Mouse (Mus musculus) midbrain, embryonic 16.5 days (tissue): ENCODE data around the gene Inhbc. TPM values are rescaled to one million over a fixed set of nuclear protein-coding genes. Genes with fewer than 3 reads are reported as not detected.

Source experiments
- ATAC-seq: fragments of 200-750 bp; cut with Nextera tagmentation; 2 replicates; pipeline ENCODE4 v1.8.0; 2017; ENCODE audit warnings: moderate TSS enrichment
- H3K27ac ChIP-seq: fragments of 300-500 bp; sonication (generic); 2 replicates; pipeline ENCODE4 v1.5.1; 2014; ENCODE audit warnings: mild to moderate bottlenecking, low read length, mixed read lengths
- H3K27me3 ChIP-seq: fragments of 300-500 bp; sonication (generic); 2 replicates; pipeline ENCODE4 v1.6.1; 2014; ENCODE audit warnings: low read depth, low read length, mixed read lengths; ENCODE audit not compliant: control insufficient read depth, insufficient read depth
- H3K36me3 ChIP-seq: fragments of 300-500 bp; sonication (generic); 2 replicates; pipeline ENCODE4 v1.6.1; 2014; ENCODE audit warnings: mild to moderate bottlenecking, low read length, moderate library complexity, mixed read lengths; ENCODE audit not compliant: control insufficient read depth, insufficient read depth
- H3K4me1 ChIP-seq: fragments of 300-500 bp; sonication (generic); 2 replicates; pipeline ENCODE4 v1.6.1; 2014; ENCODE audit warnings: mild to moderate bottlenecking, low read length, mixed read lengths; ENCODE audit not compliant: control insufficient read depth, insufficient read depth
- H3K4me2 ChIP-seq: fragments of 300-500 bp; sonication (generic); 2 replicates; pipeline ENCODE4 v1.6.1; 2014; ENCODE audit warnings: mild to moderate bottlenecking, low read length, mixed read lengths
- H3K4me3 ChIP-seq: fragments of 300-500 bp; sonication (generic); 2 replicates; pipeline ENCODE4 v1.5.1; 2014; ENCODE audit warnings: low read depth, mild to moderate bottlenecking, low read length, moderate library complexity, mixed read lengths
- H3K9ac ChIP-seq: fragments of 300-500 bp; sonication (generic); 2 replicates; pipeline ENCODE4 v1.6.1; 2014; ENCODE audit warnings: low read depth, low read length, mixed read lengths
- H3K9me3 ChIP-seq: fragments of 300-500 bp; sonication (generic); replicated peaks from 2 replicates; pipeline ENCODE4 v1.6.1; 2014; ENCODE audit warnings: mild to moderate bottlenecking, low read length, mixed read lengths; ENCODE audit not compliant: control insufficient read depth, poor library complexity, severe bottlenecking
- WGBS: fragments of 180-500 bp; shearing (Covaris S2); extraction: QIAGEN DNeasy Blood & Tissue Kit; methylation state at CpG from one replicate; pipeline ENCODE4 v1.1.7; 2014; 5-methylcytosine and 5-hydroxymethylcytosine counted together
- polyA plus RNA-seq: library from polyadenylated mRNA; unstranded; fragments of >200 nt; fragmentation: Nextera tagmentation; extraction: Ambion mirVana; gene quantifications from 2 replicates; pipeline ENCODE4 v1.2.1, GENCODE M21; 2015

Gene Inhbc
- polyA plus RNA-seq, 1 experiment from 2014 or later: not detected

DNA sequence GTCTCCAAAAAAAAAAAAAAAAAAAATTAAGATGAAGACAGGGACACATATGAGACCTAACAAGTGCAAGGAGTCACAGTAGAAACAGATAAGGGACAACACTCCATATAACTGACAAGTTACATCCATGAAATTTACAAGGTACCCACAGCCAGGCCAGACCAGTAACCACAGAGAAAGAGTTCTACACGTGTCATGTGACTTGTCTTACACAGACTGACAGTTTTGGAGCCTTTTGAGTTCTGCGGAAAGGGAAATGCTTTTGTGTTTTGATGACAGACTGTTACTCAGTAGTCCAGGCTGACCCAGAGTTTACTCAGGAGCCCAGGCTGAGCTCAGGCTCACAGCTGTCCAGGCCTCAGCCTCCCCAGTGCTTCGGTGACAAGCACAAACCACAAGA is 27.2 kb downstream of the Inhbc start:
- Histone ChIP-seq H3K9me3 (no peaks in the 10 kb centered on the region), H3K36me3 (no peaks in the 10 kb centered on the region), H3K4me1 (peaks cover 28% of the 10 kb centered on the region), H3K27me3 (peaks cover 28% of the 10 kb centered on the region), H3K4me2 (no peak overlapping the region), H3K27ac (no peak overlapping the region), H3K9ac (no peak overlapping the region), H3K4me3 (no peak overlapping the region)
- no peak for ATAC-seq
- 61% methylated on average over 3 of the region's 3 CpGs for WGBS

DNA sequence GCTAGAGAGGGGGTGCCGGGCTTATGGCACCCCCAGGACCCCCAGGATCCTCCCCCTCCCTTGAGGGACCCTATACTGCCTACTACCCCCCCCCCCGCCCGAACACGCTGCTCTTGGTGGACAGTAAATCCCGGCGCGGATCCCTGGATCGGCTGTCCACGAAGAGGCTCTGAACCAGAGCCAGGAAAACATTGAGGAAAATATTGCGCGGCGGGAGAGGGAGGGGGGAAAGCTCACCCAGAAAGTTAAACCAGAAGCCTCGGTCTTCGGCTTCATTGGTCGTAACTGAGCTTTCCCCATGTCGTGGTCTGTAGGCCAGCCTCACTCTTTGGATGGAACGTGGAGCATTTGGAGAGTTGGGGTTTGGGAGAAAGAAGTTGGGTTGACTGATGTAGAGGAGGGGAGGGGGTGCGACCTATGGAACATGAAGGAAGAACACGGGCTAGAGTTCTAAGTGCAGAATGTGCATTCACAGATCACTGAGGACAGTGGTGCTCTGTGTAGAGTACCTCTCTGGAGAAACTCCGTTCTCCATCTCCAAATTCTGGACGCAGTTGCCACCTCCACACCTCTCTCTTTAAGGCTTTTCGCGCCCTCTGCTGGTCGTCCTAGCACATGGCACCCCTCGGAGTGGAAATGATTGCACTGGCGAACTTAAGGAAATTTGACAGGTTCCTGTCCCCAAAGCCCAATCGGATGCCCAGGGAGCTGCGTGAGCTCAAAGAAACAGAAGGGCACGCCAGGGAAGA is 28.2 kb downstream of the Inhbc start, which contains the start of gene Gli1:
Gene Gli1, minus strand, starts transcription at position 84 of the 749 bp plus-strand sequence.
- WGBS: under 1% methylated on average over 29 of the region's 29 CpGs
- peak within 1 kb of the TSS; percentile 28 for H3K4me3 ChIP-seq
- H3K36me3 ChIP-seq: no peaks in the 10 kb centered on the region
- H3K4me1 ChIP-seq: peaks cover 28% of the 10 kb centered on the region
- H3K9ac ChIP-seq: no peak within 1 kb of the TSS
- 0 out of 2 replicates have a peak, but pooled peaks have one; percentile 41 for ATAC-seq
- H3K9me3 ChIP-seq: no peaks in the 10 kb centered on the region
- H3K27me3 ChIP-seq: peaks cover 28% of the 10 kb centered on the region
- peak within 1 kb of the TSS; percentile 55 for H3K4me2 ChIP-seq
- H3K27ac ChIP-seq: no peak within 1 kb of the TSS

DNA sequence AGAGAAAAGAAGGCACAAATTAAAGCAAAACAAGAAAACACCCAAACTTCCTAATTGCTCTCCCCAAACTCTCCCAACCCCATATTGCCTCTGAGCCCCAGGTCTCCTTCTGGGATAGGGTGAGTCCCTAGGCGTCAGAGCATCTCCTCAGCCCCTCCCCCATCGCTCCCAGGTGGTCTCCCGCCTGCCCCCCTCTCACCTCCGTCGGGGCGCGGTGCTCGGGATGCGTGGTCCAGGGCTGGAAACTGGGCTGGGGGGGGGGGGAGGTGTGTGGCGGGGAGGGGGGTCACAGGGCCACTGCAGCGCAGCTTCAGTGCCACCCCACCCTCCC is 28.9 kb downstream of the Inhbc start:
- peaks cover 28% of the 10 kb centered on the region for H3K27me3 ChIP-seq
- ATAC-seq: no peak
- H3K27ac ChIP-seq: no peak overlapping the region
- H3K36me3 ChIP-seq: no peaks in the 10 kb centered on the region
- WGBS: 0% methylated on average over 3 of the region's 11 CpGs
- H3K9me3 ChIP-seq: no peaks in the 10 kb centered on the region
- no peak overlapping the region for H3K9ac ChIP-seq
- peak overlapping the region; percentile 55 for H3K4me2 ChIP-seq
- H3K4me1 ChIP-seq: peaks cover 28% of the 10 kb centered on the region
- H3K4me3 ChIP-seq: peak overlapping the region; percentile 22

DNA sequence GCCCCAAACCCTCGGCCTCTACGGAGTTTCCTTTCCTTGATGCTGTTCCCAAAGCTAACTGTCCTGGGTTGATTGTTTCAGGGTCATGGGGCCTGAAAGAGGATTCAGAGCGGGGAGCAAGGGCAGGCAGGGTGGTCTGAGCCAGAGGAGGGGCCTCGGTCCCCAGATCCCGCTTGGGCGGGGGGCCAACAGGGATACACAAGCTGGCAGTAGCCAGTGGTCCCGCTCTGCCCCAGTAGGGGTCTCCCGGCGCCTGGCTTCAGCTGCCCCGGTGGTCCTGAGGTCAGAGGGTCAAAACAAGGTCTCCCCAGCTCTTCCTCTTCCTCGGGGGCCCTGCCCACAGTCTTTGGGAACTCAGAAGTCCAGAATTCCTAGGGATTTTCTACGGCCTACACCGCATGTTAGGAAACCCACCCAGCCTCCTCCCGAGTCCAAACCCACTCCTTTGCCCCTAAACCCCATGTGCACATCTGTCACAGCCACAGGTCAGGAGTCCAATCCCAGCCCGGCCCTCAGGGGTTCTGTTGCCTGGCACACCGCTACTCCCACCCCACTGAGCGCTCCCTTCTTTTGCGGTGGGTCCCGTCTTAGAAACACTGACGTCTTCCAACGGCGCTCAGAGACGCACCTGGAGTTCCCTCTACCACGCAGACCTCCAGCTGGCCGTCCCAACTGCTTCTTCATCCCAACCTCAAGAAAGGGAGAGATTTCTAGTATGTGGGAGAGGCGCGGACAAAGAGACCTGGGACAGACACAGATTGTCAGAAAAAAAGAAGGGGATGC is 29.5 kb downstream of the Inhbc start:
- Histone ChIP-seq H3K4me2 (peak overlapping the region; percentile 55), H3K27me3 (peaks cover 28% of the 10 kb centered on the region), H3K36me3 (no peaks in the 10 kb centered on the region), H3K4me3 (peak overlapping the region; percentile 28), H3K9me3 (no peaks in the 10 kb centered on the region), H3K9ac (no peak overlapping the region), H3K4me1 (peaks cover 28% of the 10 kb centered on the region), H3K27ac (no peak overlapping the region)
- under 1% methylated on average over 27 of the region's 27 CpGs for WGBS
- no peak for ATAC-seq

DNA sequence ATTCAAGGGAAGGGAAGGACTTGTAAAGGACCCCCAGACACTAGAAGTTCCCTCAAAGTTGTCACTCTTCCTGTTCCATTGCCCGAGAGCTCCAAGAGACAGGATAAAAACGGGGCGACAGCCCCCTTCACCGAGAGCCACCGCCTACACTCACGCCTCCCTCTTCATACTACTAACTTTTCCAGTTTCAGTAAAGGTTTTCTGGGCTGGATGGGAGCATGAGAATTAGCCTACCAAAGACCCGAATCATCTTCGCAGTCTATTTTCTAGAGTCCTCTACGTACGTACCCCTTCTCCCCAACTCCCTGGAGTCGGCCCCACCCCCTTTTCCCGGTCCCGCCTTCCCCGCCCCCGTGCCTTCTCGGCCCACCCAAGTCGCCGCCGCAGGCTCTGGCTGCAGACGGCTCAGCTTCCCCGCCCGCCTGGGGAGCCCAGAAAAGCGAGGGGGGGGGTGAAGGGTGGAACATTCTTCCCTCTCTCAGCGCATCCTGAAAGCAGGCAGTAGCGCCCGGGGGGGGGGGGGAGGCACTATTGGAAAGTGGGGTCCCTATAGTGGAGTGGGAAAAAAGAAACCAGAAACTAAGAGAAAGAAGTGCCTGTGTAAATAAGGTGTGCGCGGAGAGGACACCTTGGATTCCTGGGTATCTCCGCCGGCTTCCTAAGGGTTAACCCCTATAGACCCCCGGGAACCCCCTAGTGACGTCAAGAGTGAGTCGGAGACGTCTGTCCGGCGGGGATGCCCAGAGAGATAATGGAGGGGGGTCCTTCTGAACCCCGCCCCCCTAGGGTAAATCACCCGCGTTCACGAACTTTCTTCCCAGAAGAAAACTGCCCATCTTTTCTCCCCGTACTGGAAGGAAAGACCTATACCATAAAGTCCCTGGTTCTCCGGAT is 30.3 kb downstream of the Inhbc start:
- Histone ChIP-seq H3K9me3 (no peaks in the 10 kb centered on the region), H3K9ac (peak overlapping the region; percentile 16; the same call in 1 of the 2 replicates), H3K27ac (no peak overlapping the region), H3K4me2 (peak overlapping the region; percentile 55), H3K4me1 (peaks cover 28% of the 10 kb centered on the region), H3K4me3 (peak overlapping the region; percentile 28), H3K27me3 (peaks cover 28% of the 10 kb centered on the region), H3K36me3 (no peaks in the 10 kb centered on the region)
- WGBS: under 1% methylated on average over 36 of the region's 42 CpGs
- no peak for ATAC-seq

DNA sequence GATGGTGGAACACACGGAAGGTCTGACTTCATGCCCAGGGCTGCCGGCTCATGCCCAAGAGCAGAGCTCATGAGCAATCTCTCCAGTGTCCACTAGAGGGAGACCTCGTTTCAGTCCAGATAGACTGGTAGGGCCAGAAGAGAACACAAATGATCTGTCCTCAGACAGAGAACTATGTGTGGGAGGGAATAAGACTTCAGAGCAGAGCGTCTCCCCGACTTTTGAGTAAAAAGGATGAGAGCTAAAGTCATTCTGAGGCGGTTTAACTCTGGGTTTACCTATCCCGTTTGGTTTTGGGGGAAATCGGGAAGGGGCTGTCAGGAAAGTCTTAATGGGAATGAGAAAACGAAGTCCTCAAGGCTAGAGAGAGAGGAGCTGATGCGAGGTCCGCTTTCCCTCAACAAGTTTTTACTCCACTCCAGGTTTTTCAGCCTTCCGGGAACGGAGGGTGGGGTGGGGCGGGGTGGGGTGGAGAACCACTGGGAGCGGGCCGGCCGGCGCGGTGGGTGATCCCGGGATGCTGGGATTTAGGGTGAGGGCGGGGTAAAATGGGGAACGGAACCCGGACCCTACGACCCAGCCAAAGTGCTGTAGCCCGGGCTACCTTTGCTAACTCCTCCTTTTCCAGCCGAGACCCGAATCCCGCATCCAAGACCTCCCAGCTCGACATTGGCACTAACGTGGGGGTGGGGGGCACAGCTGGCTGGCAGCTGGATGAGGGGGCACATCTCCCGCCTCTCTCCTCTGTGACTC is 31.1 kb downstream of the Inhbc start:
- no peaks in the 10 kb centered on the region for H3K9me3 ChIP-seq
- peak overlapping the region; percentile 16; the same call in 1 of the 2 replicates for H3K9ac ChIP-seq
- peak; percentile 80 for ATAC-seq
- H3K4me2 ChIP-seq: peak overlapping the region; percentile 55
- peak overlapping the region; percentile 28 for H3K4me3 ChIP-seq
- H3K27ac ChIP-seq: no peak overlapping the region
- peaks cover 28% of the 10 kb centered on the region for H3K4me1 ChIP-seq
- under 1% methylated on average over 31 of the region's 31 CpGs for WGBS
- H3K36me3 ChIP-seq: no peaks in the 10 kb centered on the region
- peaks cover 28% of the 10 kb centered on the region for H3K27me3 ChIP-seq

DNA sequence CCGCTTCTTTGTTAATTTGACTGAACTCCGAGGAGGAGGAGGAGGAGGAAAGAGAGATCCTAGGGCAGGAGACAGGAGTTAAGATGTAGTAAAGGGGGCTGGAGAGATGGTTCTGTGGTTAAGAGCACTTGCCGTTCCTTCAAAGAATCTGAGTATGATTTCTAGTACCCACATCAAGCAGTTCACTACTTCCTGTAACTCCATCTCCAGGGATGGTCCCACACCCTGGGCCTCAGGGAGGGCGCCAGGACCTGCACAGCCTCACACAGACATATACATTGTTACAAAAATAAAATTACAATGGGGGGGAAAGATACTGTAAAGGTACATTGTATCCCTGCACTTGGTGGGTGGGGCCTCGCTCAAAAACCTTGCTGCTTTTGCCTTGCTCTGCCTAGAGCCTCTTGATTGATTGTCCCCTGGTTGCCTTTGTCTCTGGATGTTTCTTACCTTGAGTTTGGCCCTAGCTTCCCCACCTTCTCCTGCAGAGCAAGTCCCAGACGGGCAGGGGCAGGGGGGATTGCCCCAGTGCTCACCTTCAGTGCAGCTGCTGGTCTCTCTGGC is 32.6 kb downstream of the Inhbc start:
- 86% methylated on average over 6 of the region's 6 CpGs for WGBS
- H3K4me1 ChIP-seq: peaks cover 28% of the 10 kb centered on the region
- H3K9ac ChIP-seq: no peak overlapping the region

DNA sequence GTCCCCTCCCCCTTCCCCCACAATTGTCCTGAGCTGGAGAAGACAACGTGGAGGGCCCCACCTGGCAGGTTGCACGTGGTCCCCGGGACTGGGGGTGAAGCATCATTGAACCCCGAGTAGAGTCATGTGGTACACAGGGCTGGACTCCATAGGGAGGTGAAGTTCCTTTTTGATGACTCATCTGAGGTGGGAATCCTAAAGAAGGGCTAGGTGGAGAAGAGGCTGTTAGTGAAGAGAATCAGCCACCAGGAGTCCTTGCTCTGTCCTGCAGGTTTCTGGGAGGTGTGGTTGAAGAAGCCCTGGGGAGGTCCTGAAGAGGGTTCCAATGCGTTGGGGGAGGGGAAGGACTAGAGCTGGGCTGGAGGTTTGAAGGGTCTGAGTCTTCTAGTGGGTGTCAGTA is 33.3 kb downstream of the Inhbc start:
- Histone ChIP-seq H3K27me3 (peaks cover 24% of the 10 kb centered on the region), H3K9ac (no peak overlapping the region), H3K4me2 (no peak overlapping the region), H3K9me3 (no peaks in the 10 kb centered on the region), H3K27ac (no peak overlapping the region), H3K36me3 (no peaks in the 10 kb centered on the region), H3K4me1 (peaks cover 24% of the 10 kb centered on the region), H3K4me3 (no peak overlapping the region)
- 66% methylated on average over 5 of the region's 5 CpGs for WGBS
- ATAC-seq: no peak

More for the DNA sequence above, 32.6 kb downstream of the Inhbc start:
- no peak overlapping the region for H3K4me2 ChIP-seq
- H3K4me3 ChIP-seq: no peak overlapping the region
- no peak overlapping the region for H3K27ac ChIP-seq
- H3K36me3 ChIP-seq: no peaks in the 10 kb centered on the region
- no peaks in the 10 kb centered on the region for H3K9me3 ChIP-seq
- H3K27me3 ChIP-seq: peaks cover 28% of the 10 kb centered on the region
- no peak for ATAC-seq
